Mouse (Mus musculus) spleen, postnatal 14 days (tissue): ENCODE data around the gene Ceacam19.

Source experiments
- DNase-seq, 2 experiments: peaks; one replicate each; pipeline ENCODE4 v3.0.0; 2021 to 2022; ENCODE audit warnings: low spot score in 2 of 2

Ceacam19 gene

GRCm38 (mm10) chr7:19880754-19881153 is 7.0 kb downstream of the Ceacam19 start:
- no peak for DNase-seq

GRCm38 (mm10) chr7:19876781-19877425 is 10.9 kb downstream of the Ceacam19 start:
- DNase-seq = peak in 1 of 2 experiments; percentile 37

- no peak for DNase-seq
Observed at GRCm38 (mm10) chr7:19875948-19876682, 11.7 kb downstream of the Ceacam19 start.

GRCm38 (mm10) chr7:19871943-19872601 is 15.7 kb downstream of the Ceacam19 start:
- peak in 1 of 2 experiments; percentile 57 for DNase-seq

- DNase-seq = peak; percentile 24 to 47
Observed at GRCm38 (mm10) chr7:19871137-19871621, 16.6 kb downstream of the Ceacam19 start.

GRCm38 (mm10) chr7:19867751-19868399 is 19.9 kb downstream of the Ceacam19 start:
- no peak for DNase-seq

GRCm38 (mm10) chr7:19866490-19866889 is 21.3 kb downstream of the Ceacam19 start:
- no peak for DNase-seq

GRCm38 (mm10) chr7:19865246-19866036 is 22.3 kb downstream of the Ceacam19 start:
- no peak for DNase-seq

GRCm38 (mm10) chr7:19864241-19864640 is 23.5 kb downstream of the Ceacam19 start:
- DNase-seq = no peak

GRCm38 (mm10) chr7:19861199-19861598 is 26.6 kb downstream of the Ceacam19 start, which contains the start of gene Ceacam16:
TSS of gene Ceacam16 (minus strand) at chr7:19861299.
- no peak for DNase-seq

GRCm38 (mm10) chr7:19859740-19860139 is 28.0 kb downstream of the Ceacam19 start:
- no peak for DNase-seq

GRCm38 (mm10) chr7:19856283-19856682 is 31.5 kb downstream of the Ceacam19 start:
- no peak for DNase-seq

- DNase-seq = no peak
Observed at GRCm38 (mm10) chr7:19855663-19856062, 32.1 kb downstream of the Ceacam19 start.

GRCm38 (mm10) chr7:19853526-19853925 is 34.2 kb downstream of the Ceacam19 start:
- DNase-seq = no peak

- DNase-seq = no peak
Observed at GRCm38 (mm10) chr7:19851858-19852570, 35.8 kb downstream of the Ceacam19 start, which contains the start of gene Gm19345. TSS of gene Gm19345 (plus strand) at chr7:19852003.

- DNase-seq = no peak
Observed at GRCm38 (mm10) chr7:19844521-19845171, 43.1 kb downstream of the Ceacam19 start.

GRCm38 (mm10) chr7:19843561-19843960 is 44.2 kb downstream of the Ceacam19 start:
- DNase-seq = peak; percentile 53 to 67

GRCm38 (mm10) chr7:19842885-19843504 is 44.8 kb downstream of the Ceacam19 start:
- no peak for DNase-seq

GRCm38 (mm10) chr7:19841686-19842413 is 45.9 kb downstream of the Ceacam19 start:
- DNase-seq = no peak
